Comparison of ENCODE assay signal across 11 mouse cellular contexts in the genomic region with DNA sequence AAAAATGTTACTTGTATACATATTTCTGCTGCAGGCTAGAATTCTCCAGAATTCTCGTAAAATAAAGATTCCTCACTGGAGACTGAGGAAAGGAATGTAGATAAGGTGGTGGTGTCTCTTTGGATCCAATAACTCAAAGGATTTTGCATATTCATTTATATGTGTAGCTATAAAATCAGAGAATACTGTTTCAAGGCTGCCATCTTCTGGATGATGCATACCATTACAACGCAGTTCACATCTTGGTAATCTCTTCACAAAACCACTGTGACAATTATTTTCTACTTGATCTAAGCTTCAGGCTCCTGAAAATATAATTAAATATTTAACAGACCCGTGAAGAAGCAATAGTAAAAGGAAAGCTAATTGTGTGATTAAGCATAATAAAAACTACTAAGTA. TPM values are rescaled to one million over a fixed set of nuclear protein-coding genes. Genes with fewer than 3 reads are reported as not detected.
A peak's percentile ranks its signal among the peaks of the same experiment; 100 is the strongest.
DNase-seq lines count a peak whose midpoint lies in the region; ATAC-seq and TF ChIP-seq lines count a peak whose summit lies in the region.
"Had no signal": no experiment of that assay in that cellular context is flagged by ENCODE, and none has a peak within 500 bp of the region (broad histone marks: within the 10 kb centered on the region; RNA-seq: fewer than 3 reads in every experiment).

No protein-coding gene starts in this region.

- no peak overlapping the region for H3K27ac ChIP-seq in left cerebral cortex, adult 2 months
- H3K27ac ChIP-seq in heart, embryonic 12.5 days (ENCODE audit: poor library complexity, severe bottlenecking), result no peak overlapping the region

- no peaks in the 10 kb centered on the region for H3K27me3 ChIP-seq in heart, embryonic 12.5 days (replicated peaks)
- H3K27me3 ChIP-seq: megakaryocyte, embryonic 14.5 days had no signal

- no peak overlapping the region for H3K4me2 ChIP-seq in heart, embryonic 12.5 days

- H3K9ac ChIP-seq in heart, embryonic 12.5 days, result no peak overlapping the region

- peak; percentile 84 for ATAC-seq in common myeloid progenitor, adult 5-6 weeks (replicated peaks; ENCODE audit: low read depth, poor library complexity, severe bottlenecking)
- ATAC-seq in heart, embryonic 12.5 days (ENCODE audit: insufficient number of reproducible peaks, low FRiP score), result no peak

- no peaks in the 10 kb centered on the region for H3K4me1 ChIP-seq in heart, embryonic 12.5 days (replicated peaks)
- H3K4me1 ChIP-seq: megakaryocyte, embryonic 14.5 days had no signal

- 6% methylated on average over 3 of the region's 3 CpGs for WGBS in heart, embryonic 12.5 days

- H3K9me3 ChIP-seq in heart, embryonic 12.5 days (replicated peaks), result no peaks in the 10 kb centered on the region; the same call in 1 of the 2 replicates

- H3K4me3 ChIP-seq in left cerebral cortex, adult 2 months, result no peak overlapping the region
- H3K4me3 ChIP-seq in heart, embryonic 12.5 days, result no peak overlapping the region
- H3K4me3 ChIP-seq: megakaryocyte, embryonic 14.5 days had no signal

- peak; percentile 72 for TF ChIP-seq CTCF in left cerebral cortex, adult 2 months (IDR thresholded peaks at IDR 0.05)

- intact Hi-C loops in left cerebral cortex, adult 2 months (cut with DNase I), result loop anchor here (2.0 to 10.0 kb wide), 4 partner anchors 241 to 1213 kb away; no protein-coding TSS in a partner anchor
- intact Hi-C loops in left cerebral cortex, postnatal 4 days (cut with DNase I), result loop anchor here (2.0 to 5.0 kb wide), 3 partner anchors 240 to 1069 kb away; no protein-coding TSS in a partner anchor

- no peak for DNase-seq in left cerebral cortex, adult 2 months (ENCODE audit: extremely low spot score in 1 of 2, low spot score in 2 of 2)
- DNase-seq in left cerebral cortex, postnatal 4 days, result no peak
- peak; percentile 13 for DNase-seq in MN1 (ENCODE audit: low spot score)
- DNase-seq in mesoderm, embryonic 11.5 days (ENCODE audit: low read depth, low spot score), result peak; percentile 34
- DNase-seq in testis, postnatal 10 days (ENCODE audit: low spot score), result no peak
- DNase-seq: adrenal gland, postnatal 36 days; kidney, postnatal 14 days had no signal

- H3K36me3 ChIP-seq in heart, embryonic 12.5 days, result no peaks in the 10 kb centered on the region

RNA-seq across cellular contexts. Expression of gene 1700003H04Rik, which starts 6.6 kb away (rescaled TPM):
- not detected for total RNA-seq in left cerebral cortex, adult 2 months (2021)
- total RNA-seq in left cerebral cortex, postnatal 4 days (2021), result not detected
- not detected in 2 replicates for total RNA-seq in common myeloid progenitor, adult 5-6 weeks (2017)
- not detected in 2 replicates for polyA plus RNA-seq in heart, embryonic 12.5 days (2016; fragmentation: Nextera tagmentation; extraction: Ambion mirVana)
- total RNA-seq: adrenal gland, postnatal 36 days had no signal
- polyA plus RNA-seq: stomach, embryonic 14.5 days had no signal

Comparison
In these comparisons a context has a peak if more than half of its experiments do, and no peak if none do; other contexts are left out.
1. DNase-seq: peak in MN1 (single experiment) and mesoderm, embryonic 11.5 days (single experiment); none in left cerebral cortex, adult 2 months (0 of 2), left cerebral cortex, postnatal 4 days (single experiment) and testis, postnatal 10 days (single experiment).